Mouse (Mus musculus): Measurements from ENCODE around the gene Rab34.

- TF ChIP-seq CTCF (IDR thresholded peaks at IDR 0.05; ENCODE audit: borderline replicate concordance, insufficient read depth, low read depth, low read length) (no peak), POLR2A (IDR thresholded peaks at IDR 0.05; ENCODE audit: borderline replicate concordance, insufficient read depth, low read length) (no peak)
Observed at GRCm38 (mm10) chr11:78202372-78202771, 14.1 kb downstream of the Rab34 start.

All from cerebellum, adult 2 months (tissue).